Comparison of ENCODE assay signal across 8 mouse cellular contexts in the genomic region with DNA sequence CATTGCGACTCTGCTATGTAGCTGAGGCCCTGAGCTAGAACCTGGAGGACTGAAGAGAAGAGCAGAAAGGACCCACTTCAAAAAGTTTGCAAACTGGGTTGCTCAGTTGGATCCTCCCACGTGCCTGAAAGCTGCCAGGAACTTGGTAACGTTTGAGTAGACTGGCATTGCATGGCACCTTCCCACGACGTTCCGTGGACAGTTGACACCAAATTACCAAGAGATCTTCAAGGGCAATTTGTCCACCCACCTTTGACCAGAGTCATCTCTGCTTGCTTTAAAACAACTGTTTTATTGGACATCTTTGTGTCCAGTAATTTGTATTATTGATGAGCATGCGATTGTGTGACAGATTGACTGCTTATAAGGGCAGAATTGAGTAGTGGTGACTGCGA. TPM values are rescaled to one million over a fixed set of nuclear protein-coding genes. Genes with fewer than 3 reads are reported as not detected.
A peak's percentile ranks its signal among the peaks of the same experiment; 100 is the strongest.
DNase-seq lines count a peak whose midpoint lies in the region; ATAC-seq and TF ChIP-seq lines count a peak whose summit lies in the region.

TSS of gene St8sia6 (minus strand) at position 96 of the 395 bp plus-strand sequence.

- ATAC-seq in embryonic facial prominence, embryonic 11.5 days (replicated peaks; ENCODE audit: insufficient number of reproducible peaks, low FRiP score, low TSS enrichment, low read depth), result no peak; the same call in 1 of the 2 replicates
- no peak for ATAC-seq in hindbrain, embryonic 16.5 days
- ATAC-seq in midbrain, embryonic 16.5 days, result no peak

- H3K4me3 ChIP-seq in layer of hippocampus, adult 2 months, result peak within 1 kb of the TSS; percentile 66
- peak within 1 kb of the TSS; percentile 60 for H3K4me3 ChIP-seq in embryonic facial prominence, embryonic 11.5 days (ENCODE audit: low read depth, low read length)
- H3K4me3 ChIP-seq in hindbrain, embryonic 16.5 days (ENCODE audit: low read length), result peak within 1 kb of the TSS; percentile 73
- peak within 1 kb of the TSS; percentile 68 for H3K4me3 ChIP-seq in midbrain, embryonic 16.5 days (ENCODE audit: low read depth, low read length)

- peak within 1 kb of the TSS; percentile 36; the same call in 1 of the 2 replicates for H3K27ac ChIP-seq in layer of hippocampus, adult 2 months
- no peak within 1 kb of the TSS for H3K27ac ChIP-seq in embryonic facial prominence, embryonic 11.5 days (replicated peaks; ENCODE audit: low read depth, low read length)
- no peak within 1 kb of the TSS for H3K27ac ChIP-seq in hindbrain, embryonic 16.5 days (ENCODE audit: low read depth, low read length)
- H3K27ac ChIP-seq in midbrain, embryonic 16.5 days (ENCODE audit: low read length), result no peak within 1 kb of the TSS

- peak within 1 kb of the TSS; percentile 95 for H3K4me2 ChIP-seq in embryonic facial prominence, embryonic 11.5 days (ENCODE audit: low read depth, low read length)
- H3K4me2 ChIP-seq in hindbrain, embryonic 16.5 days (ENCODE audit: low read length), result peak within 1 kb of the TSS; percentile 97
- H3K4me2 ChIP-seq in midbrain, embryonic 16.5 days (ENCODE audit: low read length), result peak within 1 kb of the TSS; percentile 75

- H3K27me3 ChIP-seq in embryonic facial prominence, embryonic 11.5 days (ENCODE audit: control insufficient read depth, insufficient read depth, low read length), result peaks cover 11% of the 10 kb centered on the region
- H3K27me3 ChIP-seq in hindbrain, embryonic 16.5 days (replicated peaks; ENCODE audit: control insufficient read depth, insufficient read depth, low read length), result peaks cover 6% of the 10 kb centered on the region
- peaks cover 2% of the 10 kb centered on the region for H3K27me3 ChIP-seq in midbrain, embryonic 16.5 days (ENCODE audit: control insufficient read depth, insufficient read depth, low read depth, low read length)

- H3K4me1 ChIP-seq in embryonic facial prominence, embryonic 11.5 days (ENCODE audit: control insufficient read depth, insufficient read depth, low read length), result no peaks in the 10 kb centered on the region
- H3K4me1 ChIP-seq in hindbrain, embryonic 16.5 days (ENCODE audit: control insufficient read depth, insufficient read depth, low read depth, low read length), result peaks cover 4% of the 10 kb centered on the region; the same call in 1 of the 2 replicates
- peaks cover 5% of the 10 kb centered on the region; the same call in 1 of the 2 replicates for H3K4me1 ChIP-seq in midbrain, embryonic 16.5 days (ENCODE audit: control insufficient read depth, insufficient read depth, low read length)

- 60% methylated on average over 8 of the region's 8 CpGs for WGBS in embryonic facial prominence, embryonic 11.5 days
- 53% methylated on average over 8 of the region's 8 CpGs for WGBS in hindbrain, embryonic 16.5 days
- 57% methylated on average over 8 of the region's 8 CpGs for WGBS in midbrain, embryonic 16.5 days

- peak within 1 kb of the TSS; percentile 65 for H3K9ac ChIP-seq in embryonic facial prominence, embryonic 11.5 days (replicated peaks; ENCODE audit: low read length)
- H3K9ac ChIP-seq in hindbrain, embryonic 16.5 days (ENCODE audit: low read depth, low read length), result peak within 1 kb of the TSS; percentile 83
- H3K9ac ChIP-seq in midbrain, embryonic 16.5 days (ENCODE audit: low read depth, low read length), result peak within 1 kb of the TSS; percentile 74

- H3K9me3 ChIP-seq in embryonic facial prominence, embryonic 11.5 days (replicated peaks; ENCODE audit: control insufficient read depth, low read length), result no peaks in the 10 kb centered on the region
- H3K9me3 ChIP-seq in hindbrain, embryonic 16.5 days (ENCODE audit: control insufficient read depth, low read length), result no peaks in the 10 kb centered on the region
- H3K9me3 ChIP-seq in midbrain, embryonic 16.5 days (replicated peaks; ENCODE audit: control insufficient read depth, low read length, poor library complexity, severe bottlenecking), result no peaks in the 10 kb centered on the region

- no peak for DNase-seq in layer of hippocampus, adult 2 months (ENCODE audit: low spot score in 2 of 2)
- DNase-seq in layer of hippocampus, postnatal 14 days (ENCODE audit: low spot score in 2 of 2), result no peak
- DNase-seq in embryonic facial prominence, embryonic 11.5 days (ENCODE audit: low spot score), result no peak
- DNase-seq in Muller cell, postnatal 12 days (ENCODE audit: inconsistent ontology term), result no peak
- DNase-seq in urinary bladder, postnatal 36 days (ENCODE audit: low spot score in 2 of 2), result no peak
- no peak for DNase-seq in spleen, adult 12 weeks (ENCODE audit: low spot score)

- TF ChIP-seq CTCF in layer of hippocampus, adult 2 months (conservative IDR thresholded peaks at IDR 0.05), result no peak

- H3K36me3 ChIP-seq in embryonic facial prominence, embryonic 11.5 days (replicated peaks; ENCODE audit: control insufficient read depth, insufficient read depth, low read depth, low read length), result no peaks in the 10 kb centered on the region
- H3K36me3 ChIP-seq in hindbrain, embryonic 16.5 days (ENCODE audit: control insufficient read depth, insufficient read depth, low read length), result no peaks in the 10 kb centered on the region
- H3K36me3 ChIP-seq in midbrain, embryonic 16.5 days (ENCODE audit: control insufficient read depth, insufficient read depth, low read length), result no peaks in the 10 kb centered on the region

RNA-seq across cellular contexts. Expression of gene St8sia6, which starts in this region (rescaled TPM):
- total RNA-seq in layer of hippocampus, adult 2 months (2021), result 1 to 10 TPM; 2.8 to 3.7 TPM
- 1 to 10 TPM; 3.3 to 3.4 TPM for total RNA-seq in layer of hippocampus, postnatal 14 days (2021)
- polyA plus RNA-seq in embryonic facial prominence, embryonic 11.5 days (2014; fragmentation: Nextera tagmentation; extraction: Ambion mirVana), result 1.5 and 1.6 TPM in 2 replicates
- polyA plus RNA-seq in hindbrain, embryonic 16.5 days (2015; fragmentation: Nextera tagmentation; extraction: Ambion mirVana), result 2.9 and 3.0 TPM in 2 replicates
- 1.4 and 1.9 TPM in 2 replicates for polyA plus RNA-seq in midbrain, embryonic 16.5 days (2015; fragmentation: Nextera tagmentation; extraction: Ambion mirVana)
